Mouse (Mus musculus) myocyte (in vitro differentiated cells): ENCODE measurements around the gene Ms4a10.

Experiments
- E2F4 ChIP-seq: IDR thresholded peaks from one replicate; pipeline ENCODE4 v1.6.1; 2011; ENCODE audit warnings: mild to moderate bottlenecking, control low read depth, moderate library complexity; ENCODE audit not compliant: insufficient read depth
- MAX ChIP-seq: IDR thresholded peaks from one replicate; pipeline ENCODE4 v1.6.1; 2011; ENCODE audit warnings: low read depth, mild to moderate bottlenecking, control low read depth
- MYOD1 ChIP-seq, 3 experiments: IDR thresholded peaks; one replicate each; pipeline ENCODE4 v1.6.1; 2011; ENCODE audit warnings: control low read depth in 2 of 3, low read depth in 2 of 3, mild to moderate bottlenecking in 2 of 3, moderate library complexity in 1 of 3; ENCODE audit not compliant: insufficient read length in 2 of 3, control insufficient read depth in 1 of 3
- POLR2A ChIP-seq: IDR thresholded peaks from one replicate; pipeline ENCODE4 v1.6.1; 2011; ENCODE audit warnings: low read depth, mild to moderate bottlenecking, control low read depth, moderate library complexity; ENCODE audit not compliant: insufficient read length
- REST ChIP-seq: IDR thresholded peaks from one replicate; pipeline ENCODE4 v1.6.1; 2011; ENCODE audit warnings: mild to moderate bottlenecking, control low read depth, moderate library complexity; ENCODE audit not compliant: insufficient read depth, insufficient read length
- SRF ChIP-seq: IDR thresholded peaks from one replicate; pipeline ENCODE4 v1.6.1; 2011; ENCODE audit warnings: low read depth; ENCODE audit not compliant: control insufficient read depth, insufficient read length
- TCF3 ChIP-seq: IDR thresholded peaks from one replicate; pipeline ENCODE4 v1.6.1; 2011; ENCODE audit warnings: low read depth, control low read depth; ENCODE audit not compliant: insufficient read length

- TF ChIP-seq POLR2A (no peak), MYOD1 (IDR thresholded peaks at IDR 0.05; ENCODE audit: control insufficient read depth in 1 of 3, insufficient read length in 2 of 3, low read depth in 2 of 3) (no peak), MAX (no peak), E2F4 (no peak), SRF (no peak), REST (no peak), TCF3 (no peak)
Observed at GRCm38 (mm10) chr19:10947219-10947618, 27.3 kb downstream of the Ms4a10 start.
